Mouse (Mus musculus) embryo, embryonic 10 days (tissue): ENCODE data around the gene 4930595M18Rik.

ENCODE experiments used
- DNase-seq: peaks from one replicate; pipeline ENCODE4 v3.0.0-alpha.2; 2015; ENCODE audit warnings: low spot score

4930595M18Rik gene

DNA sequence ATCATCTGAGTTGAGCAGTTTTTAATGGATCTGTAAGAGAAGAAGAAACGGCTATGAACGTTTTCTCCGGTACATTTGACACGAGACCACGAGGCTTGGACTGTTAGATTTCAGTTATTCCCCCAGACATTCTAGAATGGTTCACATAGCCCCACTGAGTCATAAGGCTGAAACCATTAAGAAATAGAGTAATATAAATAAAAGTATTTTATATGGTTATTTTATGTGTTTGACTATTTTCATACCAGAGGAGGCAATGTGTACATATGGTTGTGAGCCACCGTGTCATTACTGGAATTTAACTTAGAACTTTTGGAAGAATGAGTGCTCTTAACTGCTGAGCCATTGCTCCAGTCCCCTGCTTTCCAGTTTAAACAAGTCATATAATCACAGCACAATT is at the start of gene 4930595M18Rik:
TSS of gene 4930595M18Rik (minus strand) at position 101 of the 400 bp plus-strand sequence.
- DNase-seq, result no peak

DNA sequence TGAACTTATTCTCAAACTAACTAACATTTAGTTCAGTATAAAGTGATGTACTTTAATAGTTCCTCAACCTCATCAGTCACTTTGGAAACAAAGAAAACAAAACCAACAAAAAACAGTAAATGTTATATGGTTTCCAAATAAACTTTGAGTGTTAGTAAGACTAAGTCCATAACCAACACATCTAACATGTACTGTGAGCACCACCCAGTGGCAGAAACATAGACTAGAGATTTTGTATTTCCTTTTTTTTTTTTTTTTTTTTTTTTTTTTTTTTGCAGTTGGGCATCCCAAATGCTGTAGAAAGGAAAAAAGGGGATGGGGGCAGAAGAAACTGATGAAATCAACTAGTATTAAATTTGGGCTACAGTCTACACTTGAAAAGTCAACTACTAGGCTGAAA is 14.6 kb upstream of the 4930595M18Rik start:
- peak; percentile 50 for DNase-seq
